16 mouse cellular contexts compared by ENCODE assay signal in the genomic region with DNA sequence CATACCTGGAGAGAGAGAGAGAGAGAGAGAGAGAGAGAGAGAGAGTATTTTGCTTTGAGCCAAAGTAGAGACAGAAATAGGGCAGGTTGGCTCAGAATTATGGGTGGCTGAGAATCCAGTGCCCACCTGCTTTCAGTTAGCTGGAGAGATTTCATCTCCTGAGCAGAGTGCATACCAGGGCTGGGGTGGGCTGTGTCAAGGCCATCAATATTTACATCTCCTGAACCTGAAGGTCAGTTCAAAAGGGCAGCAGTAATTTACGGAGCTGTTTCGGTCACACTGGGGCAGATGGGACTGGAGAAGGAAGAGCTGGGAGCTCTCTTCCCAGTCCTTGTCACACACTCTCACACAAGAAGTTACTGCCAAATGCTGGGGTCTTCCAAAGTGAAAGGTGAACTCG.
"Had no signal": no experiment of that assay in that cellular context is flagged by ENCODE, and none has a peak within 500 bp of the region (broad histone marks: within the 10 kb centered on the region; RNA-seq: fewer than 3 reads in every experiment).

No protein-coding gene starts in this region.

- H3K9ac ChIP-seq: liver, embryonic 13.5 days; liver, postnatal 0 days; lung, embryonic 15.5 days; neural tube, embryonic 13.5 days; stomach, embryonic 15.5 days had no signal

- H3K4me3 ChIP-seq: left cerebral cortex, adult 2 months; liver, embryonic 13.5 days; lung, embryonic 15.5 days; myocyte; neural tube, embryonic 13.5 days; stomach, embryonic 15.5 days had no signal

- ATAC-seq: intestine, postnatal 0 days; liver, postnatal 0 days had no signal

- H3K9me3 ChIP-seq: liver, embryonic 13.5 days; lung, embryonic 15.5 days; neural tube, embryonic 13.5 days; stomach, embryonic 15.5 days had no signal

- DNase-seq: kidney, adult 8-10 months; kidney, postnatal 25 days; liver; liver, embryonic 13.5 days; liver, postnatal 0 days; midbrain, embryonic 14.5 days; right cerebral cortex, adult 18-20 months; spleen, adult 18-20 months; thymus, adult 2 months; thymus, postnatal 36 days had no signal

- H3K27me3 ChIP-seq: liver, embryonic 13.5 days; lung, embryonic 15.5 days; neural tube, embryonic 13.5 days; stomach, embryonic 15.5 days had no signal

- H3K27ac ChIP-seq: left cerebral cortex, adult 2 months; liver, embryonic 13.5 days; lung, embryonic 15.5 days; stomach, embryonic 15.5 days had no signal

- H3K36me3 ChIP-seq: liver, embryonic 13.5 days; lung, embryonic 15.5 days; neural tube, embryonic 13.5 days; stomach, embryonic 15.5 days had no signal

- H3K4me2 ChIP-seq: liver, embryonic 13.5 days; lung, embryonic 15.5 days; neural tube, embryonic 13.5 days; stomach, embryonic 15.5 days had no signal
